Mouse (Mus musculus): ENCODE measurements around the gene Tmem91. TPM values are rescaled to one million over a fixed set of nuclear protein-coding genes. Genes with fewer than 3 reads are reported as not detected.

Tmem91 gene
- polyA plus RNA-seq, 1 experiment from 2014 or later = 2.5 TPM

DNA sequence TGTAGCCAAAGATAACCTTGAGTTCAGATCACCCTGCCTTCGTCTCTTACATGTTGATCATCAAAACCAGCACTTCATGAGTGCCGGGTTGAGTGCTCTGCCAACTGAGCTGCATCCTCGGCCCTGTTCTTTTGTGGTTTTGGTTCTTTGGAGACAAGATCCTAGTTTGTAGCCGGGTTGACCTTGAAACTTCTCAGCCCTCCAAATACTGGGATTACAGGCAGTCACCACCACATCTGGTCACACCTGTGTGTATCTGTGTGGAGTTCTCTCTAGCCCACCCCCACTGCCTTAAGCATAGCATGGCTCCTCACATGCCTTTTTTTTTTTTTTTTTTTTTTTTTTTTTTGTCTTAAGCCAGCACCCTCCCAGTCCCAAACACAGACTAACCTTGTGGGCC is 4.9 kb downstream of the Tmem91 start:
- Histone ChIP-seq H3K27me3 (ENCODE audit: control insufficient read depth, insufficient read depth, low read length) (peaks cover 17% of the 10 kb centered on the region; the same call in 1 of the 2 replicates), H3K9me3 (ENCODE audit: control insufficient read depth, low read length) (no peaks in the 10 kb centered on the region), H3K4me3 (ENCODE audit: low read length) (no peak overlapping the region), H3K4me2 (replicated peaks; ENCODE audit: low read depth, low read length) (no peak overlapping the region), H3K9ac (ENCODE audit: low read depth, low read length) (no peak overlapping the region), H3K36me3 (ENCODE audit: control insufficient read depth, insufficient read depth, low read length) (peaks cover 30% of the 10 kb centered on the region), H3K27ac (ENCODE audit: low read depth, low read length) (no peak overlapping the region), H3K4me1 (ENCODE audit: control insufficient read depth, insufficient read depth, low read length) (peaks cover 5% of the 10 kb centered on the region; the same call in 1 of the 2 replicates)
- no peak for ATAC-seq (ENCODE audit: low FRiP score, low TSS enrichment)
- 88% methylated on average over 4 of the region's 4 CpGs for WGBS

DNA sequence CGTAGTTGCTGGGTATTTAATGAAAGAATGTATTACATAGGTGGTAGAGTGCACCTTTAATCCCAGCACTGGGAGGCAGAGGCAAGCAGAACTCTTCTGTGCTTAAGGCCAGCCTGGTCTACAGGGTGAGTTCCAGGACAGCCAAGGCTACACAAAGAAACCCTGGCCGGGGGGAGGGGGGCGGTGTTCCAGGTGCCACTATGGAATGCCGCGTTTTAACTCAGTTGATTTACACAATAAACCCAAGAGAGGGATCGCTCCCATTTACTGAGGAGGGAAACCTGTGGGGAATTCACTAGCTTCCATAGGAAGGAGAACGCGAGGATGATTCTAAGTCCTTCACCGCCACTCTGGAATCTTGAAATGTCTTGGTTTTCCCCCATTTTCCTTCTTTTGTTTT is 5.3 kb downstream of the Tmem91 start:
- Histone ChIP-seq H3K9me3 (ENCODE audit: control insufficient read depth, low read length) (no peaks in the 10 kb centered on the region), H3K9ac (ENCODE audit: low read depth, low read length) (no peak overlapping the region), H3K27ac (ENCODE audit: low read depth, low read length) (no peak overlapping the region), H3K4me1 (ENCODE audit: control insufficient read depth, insufficient read depth, low read length) (no peaks in the 10 kb centered on the region), H3K4me2 (replicated peaks; ENCODE audit: low read depth, low read length) (no peak overlapping the region), H3K4me3 (ENCODE audit: low read length) (no peak overlapping the region), H3K27me3 (ENCODE audit: control insufficient read depth, insufficient read depth, low read length) (peaks cover 13% of the 10 kb centered on the region; the same call in 1 of the 2 replicates), H3K36me3 (ENCODE audit: control insufficient read depth, insufficient read depth, low read length) (peaks cover 33% of the 10 kb centered on the region)
- 78% methylated on average over 9 of the region's 9 CpGs for WGBS
- ATAC-seq (ENCODE audit: low FRiP score, low TSS enrichment) = no peak

GRCm38 (mm10) chr7:25669158-25669557 is 5.8 kb downstream of the Tmem91 start:
- peaks cover 8% of the 10 kb centered on the region; the same call in 1 of the 2 replicates for H3K27me3 ChIP-seq (ENCODE audit: control insufficient read depth, insufficient read depth, low read length)
- H3K27ac ChIP-seq (ENCODE audit: low read depth, low read length) = no peak overlapping the region
- no peak overlapping the region for H3K4me3 ChIP-seq (ENCODE audit: low read length)
- WGBS = 89% methylated on average over 10 of the region's 10 CpGs
- no peak overlapping the region for H3K4me2 ChIP-seq (replicated peaks; ENCODE audit: low read depth, low read length)
- no peaks in the 10 kb centered on the region for H3K9me3 ChIP-seq (ENCODE audit: control insufficient read depth, low read length)
- ATAC-seq (ENCODE audit: low FRiP score, low TSS enrichment) = no peak
- no peaks in the 10 kb centered on the region for H3K4me1 ChIP-seq (ENCODE audit: control insufficient read depth, insufficient read depth, low read length)
- no peak overlapping the region for H3K9ac ChIP-seq (ENCODE audit: low read depth, low read length)
- H3K36me3 ChIP-seq (ENCODE audit: control insufficient read depth, insufficient read depth, low read length) = peaks cover 37% of the 10 kb centered on the region

DNA sequence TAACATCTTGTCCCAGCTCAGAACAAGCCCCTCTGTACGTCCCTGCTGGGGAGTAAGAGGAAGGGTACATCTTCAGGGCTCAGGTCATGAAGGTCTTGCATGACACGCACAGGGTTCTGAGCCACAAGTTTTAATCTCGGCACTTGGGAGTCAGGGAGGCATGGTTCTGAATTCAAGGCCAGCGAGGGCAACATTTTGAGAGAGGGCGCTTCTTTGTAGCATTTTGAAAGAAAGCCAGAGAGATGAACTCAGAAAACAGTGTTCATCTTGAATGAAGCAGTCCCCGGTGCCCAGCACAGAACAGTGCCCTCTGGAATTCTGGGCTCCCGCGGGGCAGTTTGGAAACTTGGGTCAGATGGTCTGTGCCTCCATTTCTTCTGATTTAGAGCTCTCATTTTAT is 8.6 kb downstream of the Tmem91 start:
- Histone ChIP-seq H3K27ac (ENCODE audit: low read depth, low read length) (no peak overlapping the region), H3K36me3 (ENCODE audit: control insufficient read depth, insufficient read depth, low read length) (peaks cover 51% of the 10 kb centered on the region), H3K4me3 (ENCODE audit: low read length) (no peak overlapping the region), H3K9me3 (ENCODE audit: control insufficient read depth, low read length) (no peaks in the 10 kb centered on the region), H3K4me1 (ENCODE audit: control insufficient read depth, insufficient read depth, low read length) (no peaks in the 10 kb centered on the region), H3K27me3 (ENCODE audit: control insufficient read depth, insufficient read depth, low read length) (no peaks in the 10 kb centered on the region), H3K9ac (ENCODE audit: low read depth, low read length) (no peak overlapping the region), H3K4me2 (replicated peaks; ENCODE audit: low read depth, low read length) (no peak overlapping the region)
- no peak for ATAC-seq (ENCODE audit: low FRiP score, low TSS enrichment)
- 92% methylated on average over 8 of the region's 8 CpGs for WGBS

DNA sequence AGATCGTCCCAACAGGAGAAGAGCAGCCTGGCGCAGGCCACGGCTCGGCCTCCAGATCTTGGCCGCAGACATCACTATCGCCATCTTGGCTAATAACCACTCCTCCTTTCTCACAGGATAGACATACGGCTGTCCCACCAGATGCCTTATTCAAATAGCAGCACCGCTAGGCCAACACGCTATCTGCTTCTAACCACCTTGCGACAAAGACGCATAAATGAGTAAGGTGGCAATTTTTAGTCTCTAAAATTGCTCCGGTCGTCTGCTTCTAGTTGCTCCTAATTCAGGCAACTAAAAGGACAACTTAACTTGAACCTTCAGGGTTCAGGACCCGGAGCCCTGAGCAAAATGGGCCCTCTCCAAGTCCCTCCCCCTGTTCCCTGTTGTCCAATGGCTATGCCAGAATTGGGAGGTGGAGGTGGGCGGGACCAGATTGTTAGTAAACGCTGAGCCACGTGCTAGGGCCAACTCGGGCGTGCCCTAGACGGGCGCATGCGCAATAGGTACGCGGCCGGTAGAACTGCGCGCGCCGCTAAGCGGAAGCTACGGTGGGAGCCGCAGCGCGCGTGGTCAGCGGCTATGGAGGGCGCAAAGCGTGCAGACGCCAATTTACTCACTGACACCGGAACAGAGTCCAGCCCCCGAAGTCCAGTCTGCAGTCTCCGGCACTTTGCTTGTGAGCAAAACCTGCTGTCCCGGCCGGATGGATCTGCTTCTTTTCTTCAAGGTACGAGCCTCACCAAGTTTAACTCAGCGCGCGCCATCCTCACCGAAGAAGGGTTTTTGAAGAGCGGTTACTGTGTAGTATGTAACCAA is 16.1 kb downstream of the Tmem91 start, which contains the start of the genes Bckdha and Exosc5:
Gene Bckdha (minus strand): TSS at position 325 of the 816 bp plus-strand sequence.
Gene Exosc5 (plus strand): TSS at position 508 of the 816 bp plus-strand sequence.
- peak; percentile 99 for ATAC-seq (ENCODE audit: low FRiP score, low TSS enrichment)
- peaks cover 10% of the 10 kb centered on the region; the same call in 1 of the 2 replicates for H3K4me1 ChIP-seq (ENCODE audit: control insufficient read depth, insufficient read depth, low read length)
- H3K4me3 ChIP-seq (ENCODE audit: low read length) = peak within 1 kb of the TSS; percentile 70
- H3K9me3 ChIP-seq (ENCODE audit: control insufficient read depth, low read length) = no peaks in the 10 kb centered on the region
- WGBS = 1% methylated on average over 50 of the region's 50 CpGs
- H3K27me3 ChIP-seq (ENCODE audit: control insufficient read depth, insufficient read depth, low read length) = no peaks in the 10 kb centered on the region
- H3K9ac ChIP-seq (ENCODE audit: low read depth, low read length) = peak within 1 kb of the TSS; percentile 74
- H3K4me2 ChIP-seq (replicated peaks; ENCODE audit: low read depth, low read length) = peak within 1 kb of the TSS; percentile 82
- H3K27ac ChIP-seq (ENCODE audit: low read depth, low read length) = peak within 1 kb of the TSS; percentile 10; the same call in 1 of the 2 replicates
- peaks cover 12% of the 10 kb centered on the region for H3K36me3 ChIP-seq (ENCODE audit: control insufficient read depth, insufficient read depth, low read length)

DNA sequence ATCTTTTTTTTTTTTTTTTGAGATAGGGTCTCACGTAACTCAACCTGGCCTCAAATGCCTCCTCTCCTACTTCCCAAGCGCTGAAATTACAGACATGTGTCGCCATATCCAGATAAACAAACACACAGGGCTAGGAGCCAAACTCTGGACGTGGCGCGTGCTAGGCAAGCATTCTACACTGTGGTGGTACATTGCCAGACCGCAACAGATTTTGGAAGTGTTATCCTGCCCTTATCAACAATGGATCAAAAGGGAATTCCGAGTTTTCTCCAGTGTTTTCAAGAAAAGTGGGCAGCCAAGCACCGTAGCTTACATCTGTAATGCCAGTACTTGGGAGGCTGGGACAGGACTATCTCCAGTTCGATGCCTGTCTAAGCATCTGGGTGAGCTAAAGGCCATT is 17.2 kb downstream of the Tmem91 start:
- Histone ChIP-seq H3K9ac (ENCODE audit: low read depth, low read length) (peak overlapping the region; percentile 74; the same call in 1 of the 2 replicates), H3K9me3 (ENCODE audit: control insufficient read depth, low read length) (no peaks in the 10 kb centered on the region), H3K4me2 (replicated peaks; ENCODE audit: low read depth, low read length) (peak overlapping the region; percentile 82), H3K4me3 (ENCODE audit: low read length) (peak overlapping the region; percentile 70), H3K36me3 (ENCODE audit: control insufficient read depth, insufficient read depth, low read length) (peaks cover 5% of the 10 kb centered on the region; the same call in 1 of the 2 replicates), H3K27ac (ENCODE audit: low read depth, low read length) (no peak overlapping the region), H3K4me1 (ENCODE audit: control insufficient read depth, insufficient read depth, low read length) (peaks cover 10% of the 10 kb centered on the region; the same call in 1 of the 2 replicates), H3K27me3 (ENCODE audit: control insufficient read depth, insufficient read depth, low read length) (no peaks in the 10 kb centered on the region)
- ATAC-seq (ENCODE audit: low FRiP score, low TSS enrichment) = no peak
- whole genome bisulfite sequencing = 35% methylated on average over 10 of the region's 10 CpGs

GRCm38 (mm10) chr7:25655601-25656428 is 19.2 kb downstream of the Tmem91 start:
- Histone ChIP-seq H3K27me3 (ENCODE audit: control insufficient read depth, insufficient read depth, low read length) (no peaks in the 10 kb centered on the region), H3K9me3 (ENCODE audit: control insufficient read depth, low read length) (no peaks in the 10 kb centered on the region), H3K9ac (ENCODE audit: low read depth, low read length) (no peak overlapping the region), H3K4me1 (ENCODE audit: control insufficient read depth, insufficient read depth, low read length) (peaks cover 10% of the 10 kb centered on the region; the same call in 1 of the 2 replicates), H3K4me3 (ENCODE audit: low read length) (no peak overlapping the region), H3K36me3 (ENCODE audit: control insufficient read depth, insufficient read depth, low read length) (no peaks in the 10 kb centered on the region), H3K27ac (ENCODE audit: low read depth, low read length) (no peak overlapping the region), H3K4me2 (replicated peaks; ENCODE audit: low read depth, low read length) (no peak overlapping the region)
- no peak for ATAC-seq (ENCODE audit: low FRiP score, low TSS enrichment)
- 86% methylated on average over 11 of the region's 11 CpGs for WGBS

- Histone ChIP-seq H3K9ac (ENCODE audit: low read depth, low read length) (no peak overlapping the region), H3K27ac (ENCODE audit: low read depth, low read length) (no peak overlapping the region), H3K9me3 (ENCODE audit: control insufficient read depth, low read length) (no peaks in the 10 kb centered on the region), H3K36me3 (ENCODE audit: control insufficient read depth, insufficient read depth, low read length) (no peaks in the 10 kb centered on the region; the same call in 1 of the 2 replicates), H3K27me3 (ENCODE audit: control insufficient read depth, insufficient read depth, low read length) (no peaks in the 10 kb centered on the region), H3K4me1 (ENCODE audit: control insufficient read depth, insufficient read depth, low read length) (peaks cover 2% of the 10 kb centered on the region; the same call in 1 of the 2 replicates), H3K4me2 (replicated peaks; ENCODE audit: low read depth, low read length) (no peak overlapping the region), H3K4me3 (ENCODE audit: low read length) (no peak overlapping the region)
- no peak for ATAC-seq (ENCODE audit: low FRiP score, low TSS enrichment)
- 83% methylated on average over 12 of the region's 12 CpGs for WGBS
These were observed 22.7 kb downstream of the Tmem91 start for GRCm38 (mm10) chr7:25652244-25652759.
